Mouse (Mus musculus) cerebellum, adult 2 months (tissue): ENCODE measurements at regions not wholly inside any gene's neighbourhood (a gene's known extent, or its start where the extent isn't known, plus 50 kb on each side); places are given as distances from the start of the nearest gene placed in this dataset.

Experiments used
- CTCF ChIP-seq: fragments of 200-500 bp; IDR thresholded peaks from 2 replicates; pipeline ENCODE4 v1.5.1; 2011; ENCODE audit warnings: low read depth, mild to moderate bottlenecking, control low read depth, low read length, moderate library complexity, borderline replicate concordance; ENCODE audit not compliant: insufficient read depth
- POLR2A ChIP-seq: fragments of 200-500 bp; IDR thresholded peaks from 2 replicates; pipeline ENCODE4 v1.6.1; 2011; ENCODE audit warnings: low read length, control low read depth, borderline replicate concordance; ENCODE audit not compliant: insufficient read depth

GRCm38 (mm10) chr12:9113652-9114051 is 83.9 kb downstream of the Ttc32 start:
- no peak for TF ChIP-seq CTCF
- no peak for TF ChIP-seq POLR2A
